Mouse (Mus musculus): ENCODE measurements around the gene Rex2.
"Not testable (repeated sequence)": the region's sequence is repeated elsewhere in the genome, so short reads cannot be mapped to it uniquely, and the experiment has no call there.

DNA sequence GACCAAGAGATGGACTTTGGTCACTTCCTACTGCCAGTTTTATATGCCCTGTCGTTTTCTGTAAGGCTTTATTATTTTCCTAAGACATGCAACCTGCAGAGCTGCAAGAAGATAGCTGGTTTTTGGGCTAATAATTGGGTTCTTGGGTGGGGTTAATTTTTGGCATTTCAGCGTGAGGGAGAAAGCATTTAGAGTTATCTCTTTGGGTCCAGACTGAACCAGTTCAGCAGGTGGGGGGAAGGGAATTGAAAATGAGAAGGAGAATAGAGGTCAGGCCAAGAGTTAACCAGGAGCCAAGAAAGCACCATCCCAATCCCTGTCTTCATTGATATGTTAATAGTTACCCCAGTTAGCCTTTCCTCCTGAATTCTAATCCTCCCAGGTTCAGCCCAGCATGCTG lies 45.1 kb upstream of the Rex2 start:
- TF ChIP-seq CTCF (IDR thresholded peaks at IDR 0.05; ENCODE audit: borderline replicate concordance, insufficient read depth, low read length); POLR2A (IDR thresholded peaks at IDR 0.05; ENCODE audit: low read depth, low read length): not testable (repeated sequence)
